Mouse (Mus musculus): ENCODE measurements around the gene Rab5if. TPM values are rescaled to one million over a fixed set of nuclear protein-coding genes. Genes with fewer than 3 reads are reported as not detected.
A peak's percentile ranks its signal among the peaks of the same experiment; 100 is the strongest.

Rab5if gene
- total and polyA plus RNA-seq, 3 experiments: 226 to 315 (median 263) TPM

- TF ChIP-seq RCOR1 (IDR thresholded peaks at IDR 0.05; ENCODE audit: low read depth, low read length) (no peak), MAZ (IDR thresholded peaks at IDR 0.05; ENCODE audit: low read depth, low read length) (0 out of 2 replicates have a peak, but pooled peaks have one; percentile 25), MAFK (IDR thresholded peaks at IDR 0.05; ENCODE audit: borderline replicate concordance, low read depth, low read length) (no peak), TBP (IDR thresholded peaks at IDR 0.05; ENCODE audit: low read depth, low read length) (peak; percentile 55; the same call in 1 of the 2 replicates), RAD21 (IDR thresholded peaks at IDR 0.05; ENCODE audit: low read depth, low read length) (no peak), POLR2A (IDR thresholded peaks at IDR 0.05; ENCODE audit: control insufficient read depth in 1 of 2, insufficient read depth in 1 of 2, low read depth in 1 of 2, low read length in 2 of 2, poor library complexity in 1 of 2) (peak in 1 of 2 experiments; percentile 14; a peak in 1 of 4 replicates), ZMIZ1 (IDR thresholded peaks at IDR 0.05; ENCODE audit: low read depth, low read length) (0 out of 2 replicates have a peak, but pooled peaks have one; percentile 60), ELF1 (IDR thresholded peaks at IDR 0.05; ENCODE audit: low read depth, low read length) (no peak), NELFE (IDR thresholded peaks at IDR 0.05; ENCODE audit: low read depth, low read length) (peak; percentile 19; the same call in 1 of the 2 replicates), HCFC1 (IDR thresholded peaks at IDR 0.05; ENCODE audit: low read depth, low read length) (no peak), TCF12 (IDR thresholded peaks at IDR 0.05; ENCODE audit: low read depth, low read length) (no peak; the same call in 1 of the 2 replicates), GABPA (IDR thresholded peaks at IDR 0.05; ENCODE audit: low read depth, low read length) (no peak), ETS1 (IDR thresholded peaks at IDR 0.05; ENCODE audit: low read depth, low read length) (no peak), MXI1 (IDR thresholded peaks at IDR 0.05; ENCODE audit: low read depth, low read length) (peak; percentile 79), MEF2A (IDR thresholded peaks at IDR 0.05; ENCODE audit: extremely low read depth, insufficient replicate concordance, low read depth, low read length, poor library complexity, severe bottlenecking) (no peak), SIN3A (IDR thresholded peaks at IDR 0.05; ENCODE audit: low read length) (no peak; the same call in 1 of the 2 replicates), NRF1 (IDR thresholded peaks at IDR 0.05; ENCODE audit: insufficient read depth, low read depth, low read length, poor library complexity, severe bottlenecking) (no peak), USF2 (IDR thresholded peaks at IDR 0.05; ENCODE audit: borderline replicate concordance in 1 of 2, insufficient read depth in 1 of 2, low read depth in 1 of 2, low read length in 2 of 2) (no peak), MYB (IDR thresholded peaks at IDR 0.05; ENCODE audit: low read depth, low read length) (no peak), JUND (IDR thresholded peaks at IDR 0.05; ENCODE audit: low read depth, low read length) (no peak), ZC3H11A (IDR thresholded peaks at IDR 0.05; ENCODE audit: low read depth, low read length) (no peak)
These were observed 21.7 kb upstream of the Rab5if start (continued) for GRCm38 (mm10) chr2:156841028-156841840.

Data from MEL (cell line).